Mouse (Mus musculus) 3T3-L1 (cell line): ENCODE results near the gene Ppfibp1.
A peak's percentile ranks its signal among the peaks of the same experiment; 100 is the strongest.

Experiments
- DNase-seq: peaks from one replicate; pipeline ENCODE4 v3.0.0-alpha.2; 2015; ENCODE audit warnings: low read depth, low spot score

Gene Ppfibp1

DNA sequence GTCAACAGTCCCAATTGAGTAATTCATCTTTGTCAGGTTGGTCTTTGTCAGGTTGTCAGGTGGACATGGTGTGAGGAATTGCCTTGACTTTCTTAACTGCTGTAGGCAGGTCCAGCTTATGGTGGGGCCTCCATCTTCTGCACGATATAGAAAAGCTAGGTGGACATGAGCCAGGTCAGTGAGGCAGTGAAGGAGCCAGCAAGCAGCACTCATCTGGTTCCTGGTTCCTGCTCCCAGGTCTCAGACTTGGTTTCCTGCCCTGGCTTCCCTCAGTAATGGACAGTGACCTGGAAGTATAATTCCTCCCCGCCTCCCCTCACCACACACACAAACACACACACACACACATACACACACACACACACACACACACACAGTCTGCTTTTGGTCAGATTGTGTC lies 107.1 kb downstream of the Ppfibp1 start:
- DNase-seq = no peak

DNA sequence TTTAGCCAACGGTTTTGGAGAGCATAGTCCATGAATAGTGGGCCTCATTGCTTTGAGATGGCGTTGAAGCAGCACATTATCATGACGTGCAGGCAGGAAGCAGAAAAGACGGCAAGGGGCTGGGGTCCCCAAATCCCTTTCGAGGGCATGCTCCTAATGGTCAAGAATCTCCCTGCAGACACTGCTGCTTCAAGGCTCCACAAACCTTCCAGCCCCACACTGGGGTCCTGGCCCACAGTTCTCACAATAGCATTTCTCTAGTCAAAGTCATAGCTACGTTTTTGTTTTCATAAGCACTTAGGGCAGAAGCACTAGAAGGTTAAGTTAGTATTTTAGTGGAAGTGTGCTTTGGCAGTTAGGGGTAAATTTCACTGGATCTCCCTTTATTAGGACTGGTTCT lies 107.6 kb downstream of the Ppfibp1 start:
- no peak for DNase-seq

- no peak for DNase-seq
Measured at GRCm38 (mm10) chr6:146997006-146997405, 108.7 kb downstream of the Ppfibp1 start.

- DNase-seq = no peak
Measured at GRCm38 (mm10) chr6:146998710-146999109, 110.4 kb downstream of the Ppfibp1 start.

- DNase-seq = no peak
Measured at GRCm38 (mm10) chr6:146999302-146999701, 111.0 kb downstream of the Ppfibp1 start.

DNA sequence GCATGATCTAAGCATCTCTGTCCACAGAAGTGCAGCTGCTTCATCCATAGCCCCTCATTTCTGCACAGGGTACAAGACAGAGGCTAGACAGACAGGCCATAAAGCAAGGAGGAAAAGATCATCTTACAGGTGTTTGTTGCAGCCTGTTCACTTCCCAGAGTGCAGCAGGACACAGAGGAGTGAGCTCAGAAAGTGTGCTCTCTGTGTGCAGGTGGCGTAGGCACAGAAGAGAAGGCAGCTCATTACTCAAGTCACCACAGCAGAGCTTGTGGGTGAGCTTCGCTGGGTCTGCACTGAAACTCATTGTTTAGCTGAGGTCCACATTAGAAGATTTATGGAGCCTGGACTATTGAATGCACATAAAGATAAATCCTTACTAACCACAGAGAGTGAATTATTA lies 111.5 kb downstream of the Ppfibp1 start:
- DNase-seq = no peak

DNA sequence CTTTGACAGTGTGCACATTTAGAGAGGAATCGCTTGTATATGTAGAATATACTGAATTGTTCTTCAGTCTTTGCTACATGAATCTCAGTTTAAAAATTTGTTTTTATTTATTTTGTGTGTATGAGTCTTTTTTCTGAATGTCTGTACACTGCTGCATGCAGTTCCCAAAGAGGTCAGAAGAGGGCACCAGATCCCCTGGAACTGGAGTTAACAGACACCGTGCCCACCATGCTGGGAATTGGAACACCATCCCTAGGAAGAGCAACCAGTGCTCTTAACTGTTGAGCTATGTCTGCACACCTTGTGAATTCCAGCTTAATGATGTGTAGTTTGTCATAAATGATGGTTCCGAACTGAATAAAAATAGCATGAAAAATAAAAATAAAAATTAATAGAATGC lies 119.9 kb downstream of the Ppfibp1 start:
- DNase-seq = peak; percentile 75

DNA sequence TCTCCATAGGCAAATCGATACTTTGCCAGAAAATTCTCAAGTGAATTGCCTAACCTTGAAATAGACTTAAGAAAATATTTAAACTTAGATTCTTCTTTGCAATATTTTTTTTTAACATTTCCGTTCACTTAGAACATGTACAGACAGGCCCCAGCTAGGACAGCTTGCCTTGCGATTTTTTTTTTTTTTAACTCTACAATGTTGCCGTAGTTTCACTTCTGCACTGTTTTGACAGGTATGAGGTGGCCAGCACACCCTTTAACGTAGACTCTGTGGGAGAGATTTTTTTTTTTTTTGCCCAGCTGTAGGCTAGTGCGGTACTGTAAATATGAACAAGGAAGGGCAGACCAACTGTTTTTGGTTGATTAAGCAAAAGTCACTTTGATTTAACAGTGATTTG lies 122.1 kb downstream of the Ppfibp1 start:
- DNase-seq = no peak

GRCm38 (mm10) chr6:147010811-147011520 lies 122.7 kb downstream of the Ppfibp1 start:
- no peak for DNase-seq

- DNase-seq = no peak
Measured at GRCm38 (mm10) chr6:147011555-147011954, 123.3 kb downstream of the Ppfibp1 start.

GRCm38 (mm10) chr6:147011977-147012376 lies 123.7 kb downstream of the Ppfibp1 start:
- DNase-seq = no peak

GRCm38 (mm10) chr6:147013546-147013945 lies 125.3 kb downstream of the Ppfibp1 start:
- DNase-seq = no peak

DNA sequence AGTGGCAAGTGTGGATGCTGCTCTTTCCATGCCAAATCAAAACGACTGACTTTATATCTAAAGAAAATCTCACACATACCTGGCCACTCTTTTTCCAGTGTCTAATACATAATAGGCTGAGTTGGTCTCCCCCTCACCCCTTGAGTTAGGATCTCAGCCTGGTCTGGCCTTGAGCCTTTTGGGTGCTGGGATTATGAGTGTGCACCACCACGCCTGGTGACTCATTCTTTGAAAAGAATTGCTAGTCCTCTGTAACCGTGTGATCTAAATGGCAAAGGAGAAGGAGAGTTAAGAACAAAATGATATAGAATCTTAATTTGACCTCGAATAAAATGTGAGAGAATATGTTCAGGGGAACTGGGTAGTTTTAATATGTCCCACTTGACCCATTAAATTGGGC lies 129.6 kb downstream of the Ppfibp1 start:
- DNase-seq = peak; percentile 51

DNA sequence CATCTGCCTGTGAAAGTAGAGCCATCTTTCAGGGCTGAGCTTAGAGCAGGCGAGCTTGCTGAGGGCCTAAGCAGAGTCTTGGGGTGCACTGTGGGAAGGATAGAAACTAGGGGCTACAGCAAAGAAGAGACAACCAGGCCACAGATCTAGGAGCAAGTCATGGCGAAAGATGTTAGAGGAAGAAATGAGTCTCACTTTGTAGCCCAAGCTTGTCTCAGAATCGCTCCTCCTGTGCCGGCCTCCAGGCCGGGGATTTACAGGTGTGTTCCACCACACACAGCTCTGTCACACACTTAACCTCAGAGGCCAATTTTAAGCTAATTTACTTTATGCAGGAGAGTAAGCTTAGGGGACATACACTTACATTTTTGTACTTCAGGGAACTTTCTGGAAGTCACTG lies 130.1 kb downstream of the Ppfibp1 start:
- no peak for DNase-seq

DNA sequence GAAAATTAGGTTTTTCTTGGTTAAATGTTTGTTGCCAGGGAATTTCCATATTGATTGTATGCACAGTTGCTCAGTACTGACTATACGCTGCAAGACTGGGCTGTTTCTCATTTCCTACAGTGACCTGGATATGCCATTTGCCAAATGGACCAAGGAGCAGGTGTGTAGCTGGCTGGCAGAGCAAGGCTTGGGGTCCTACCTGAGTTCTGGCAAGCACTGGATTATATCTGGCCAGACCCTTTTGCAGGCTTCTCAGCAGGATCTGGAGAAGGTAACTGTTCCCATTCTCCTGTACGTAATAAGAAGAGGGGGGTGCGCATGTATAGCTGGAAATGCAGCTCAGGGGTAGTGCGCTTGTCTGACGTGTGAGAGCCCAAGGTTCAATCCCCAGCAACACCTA lies 132.9 kb downstream of the Ppfibp1 start:
- DNase-seq = no peak

DNA sequence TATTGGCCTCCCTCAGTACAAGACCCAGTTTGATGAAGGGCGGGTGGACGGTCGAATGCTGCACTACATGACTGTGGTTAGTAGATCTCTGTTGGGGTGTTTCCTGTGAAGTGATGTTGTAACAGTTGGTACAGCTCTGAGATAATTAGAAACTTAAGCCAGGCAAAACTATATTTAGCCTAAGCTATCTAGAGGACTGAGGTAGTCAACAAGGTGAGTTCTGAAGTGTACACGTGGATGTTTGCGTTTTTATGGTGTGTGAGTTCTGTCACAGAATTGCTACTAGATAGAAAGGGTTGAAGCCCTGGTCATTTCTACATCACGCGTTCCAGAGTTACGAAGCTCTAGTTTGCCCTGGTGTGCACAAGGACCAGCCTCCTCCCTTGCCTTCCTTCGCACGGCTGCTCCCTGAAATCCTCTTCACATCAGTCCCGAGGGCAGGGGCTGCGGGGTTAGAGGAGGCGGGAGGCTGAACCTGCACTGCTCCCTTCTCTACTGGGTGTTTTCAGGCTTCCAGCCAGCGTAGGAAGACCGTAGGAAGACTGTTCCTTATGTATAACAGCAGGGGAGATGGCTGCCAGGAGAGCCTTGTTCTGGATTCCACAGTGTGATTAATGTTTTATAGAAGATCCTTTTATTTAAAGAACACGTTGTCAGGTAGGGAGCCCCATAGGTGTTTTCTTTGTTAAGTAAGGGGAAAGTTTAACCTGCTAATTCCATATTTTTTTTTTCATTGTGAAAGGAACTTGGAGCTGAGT lies 134.3 kb downstream of the Ppfibp1 start:
- DNase-seq = no peak

DNA sequence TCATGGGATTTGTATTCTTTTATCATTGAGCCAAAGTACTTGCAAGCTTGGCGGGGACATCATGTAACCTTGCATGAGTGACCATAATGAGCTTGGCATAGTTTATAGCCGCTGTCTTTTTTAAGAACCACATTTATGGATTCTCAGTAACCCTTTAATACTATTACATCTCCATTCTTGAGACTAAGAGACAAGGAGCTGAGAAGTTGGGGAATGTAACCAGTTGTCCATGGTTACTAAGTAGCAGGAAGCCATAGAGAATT lies 134.8 kb downstream of the Ppfibp1 start:
- DNase-seq = no peak

DNA sequence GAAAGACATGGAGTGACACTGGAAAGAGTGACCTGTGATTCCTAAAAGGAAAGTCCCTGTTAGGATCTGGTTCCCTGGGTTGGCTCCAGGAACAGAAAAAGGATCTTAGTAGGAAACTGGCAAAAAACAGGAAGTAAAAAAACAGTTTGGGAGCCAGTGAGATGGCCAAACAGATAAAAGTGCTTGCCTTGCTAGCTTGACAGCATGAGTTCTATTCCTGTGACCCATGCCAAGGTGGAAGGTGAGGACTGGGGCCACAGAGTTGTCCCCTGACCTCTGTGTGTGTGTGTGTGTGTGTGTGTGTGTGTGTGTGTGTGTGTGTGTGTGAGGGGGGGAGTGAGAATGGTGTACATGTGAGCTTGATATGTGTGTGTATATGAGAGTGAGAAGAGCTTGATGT lies 135.3 kb downstream of the Ppfibp1 start:
- DNase-seq = no peak

- no peak for DNase-seq
Measured at GRCm38 (mm10) chr6:147024761-147025160, 136.5 kb downstream of the Ppfibp1 start.

DNA sequence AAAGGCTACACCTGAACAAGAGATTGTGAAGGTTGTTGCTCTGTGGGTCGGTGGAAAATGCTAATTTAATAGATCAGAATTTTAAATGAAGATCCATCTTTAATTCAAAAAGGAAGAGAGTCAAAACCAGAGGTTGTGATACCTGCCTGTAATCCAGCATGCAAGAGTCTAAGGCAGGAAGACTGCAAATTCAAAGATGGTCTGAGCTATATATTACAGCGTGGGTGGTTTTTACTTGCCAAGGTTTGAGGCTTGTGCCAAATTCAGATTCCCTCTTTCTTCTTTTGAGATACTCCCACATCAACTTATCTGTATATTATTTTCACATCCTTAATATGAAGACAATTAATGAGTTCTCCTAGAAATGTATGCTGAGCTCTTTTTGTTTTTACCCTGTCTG lies 140.1 kb downstream of the Ppfibp1 start:
- no peak for DNase-seq

GRCm38 (mm10) chr6:147029591-147029990 lies 141.3 kb downstream of the Ppfibp1 start:
- no peak for DNase-seq

GRCm38 (mm10) chr6:147030096-147030885 lies 142.0 kb downstream of the Ppfibp1 start:
- no peak for DNase-seq
